Mouse (Mus musculus): ENCODE measurements around the gene Krtap17-1.

Gene Krtap17-1

DNA sequence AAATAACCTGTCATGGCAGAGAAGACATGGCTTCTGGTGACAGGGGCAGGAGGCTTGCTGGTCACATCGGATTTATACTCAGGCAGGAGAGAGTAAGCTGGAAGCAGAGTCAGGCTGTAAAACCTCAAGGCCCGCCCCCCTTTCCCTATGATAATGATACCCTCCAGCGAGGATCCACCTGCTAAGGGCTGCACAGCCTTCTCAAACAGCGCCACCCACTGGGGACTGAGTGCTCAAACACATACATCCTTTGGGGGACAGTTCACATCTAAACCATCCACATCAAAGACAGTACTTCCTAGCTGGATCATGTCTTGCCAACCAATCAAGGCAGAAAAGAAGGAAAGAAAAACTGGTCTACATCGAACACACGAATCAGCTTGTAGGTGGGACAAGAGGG lies 29.6 kb downstream of the Krtap17-1 start:
- no peak for DNase-seq

DNA sequence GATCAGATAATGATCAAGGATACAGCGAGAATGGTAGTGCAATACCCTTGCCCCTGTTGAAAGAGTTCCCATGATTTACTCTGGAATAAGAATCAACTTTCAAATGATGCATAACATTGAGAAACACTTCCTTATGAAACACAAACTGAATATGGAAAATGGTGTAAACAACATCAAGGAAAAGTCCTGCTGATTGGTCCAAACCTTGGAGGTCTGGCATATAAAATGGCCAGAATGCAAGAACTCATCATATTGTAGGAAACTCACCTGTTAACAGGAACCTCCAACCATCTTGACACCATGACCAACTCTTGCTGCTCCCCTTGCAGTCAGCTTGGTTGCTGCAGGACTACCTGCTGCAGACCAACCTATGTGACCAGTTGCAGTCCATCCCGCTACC lies 45.6 kb downstream of the Krtap17-1 start, which contains the start of gene Krtap9-5:
Krtap9-5 (plus strand) TSS at position 301 of the 400 bp plus-strand sequence.
- no peak for DNase-seq
